Mouse (Mus musculus) MEL (cell line): ENCODE results near the gene D8Ertd738e. TPM values are rescaled to one million over a fixed set of nuclear protein-coding genes. Genes with fewer than 3 reads are reported as not detected.

Experiments
- DNase-seq: peaks from one replicate; pipeline ENCODE4 v3.0.0; 2011; ENCODE audit warnings: low read depth, low spot score
- H3K27ac ChIP-seq: 2 replicates; pipeline ENCODE4 v1.5.1; 2012; ENCODE audit warnings: low read depth, mild to moderate bottlenecking, control low read depth, low read length, moderate library complexity; ENCODE audit not compliant: control insufficient read depth
- H3K27me3 ChIP-seq, 2 experiments: fragments of 150-350 bp in 1 of 2; sonication (generic) in 1 of 2; 2 replicates each; pipeline ENCODE4 v1.6.1; 2012; ENCODE audit warnings: low read length in 2 of 2, mild to moderate bottlenecking in 2 of 2, improper control_type of control experiment in 1 of 2, moderate library complexity in 1 of 2; ENCODE audit not compliant: insufficient read depth in 2 of 2, control insufficient read depth in 1 of 2
- H3K36me3 ChIP-seq, 2 experiments: 2 replicates each; pipeline ENCODE4 v1.6.1; 2012 to 2014; ENCODE audit warnings: low read length in 2 of 2, improper control_type of control experiment in 1 of 2, inconsistent platforms in 1 of 2, mild to moderate bottlenecking in 1 of 2; ENCODE audit not compliant: insufficient read depth in 2 of 2, control insufficient read depth in 1 of 2
- H3K4me1 ChIP-seq, 2 experiments: fragments of 150-350 bp in 1 of 2; sonication (generic) in 1 of 2; 2 replicates each; pipeline ENCODE4 v1.6.1; 2012; ENCODE audit warnings: low read length in 2 of 2, improper control_type of control experiment in 1 of 2, mild to moderate bottlenecking in 1 of 2; ENCODE audit not compliant: insufficient read depth in 2 of 2, control insufficient read depth in 1 of 2
- H3K4me3 ChIP-seq, 2 experiments: fragments of 150-350 bp in 1 of 2; sonication (generic) in 1 of 2; 2 replicates each; pipeline ENCODE4 v1.5.1; 2012; ENCODE audit warnings: low read depth in 2 of 2, low read length in 2 of 2, mild to moderate bottlenecking in 2 of 2, moderate library complexity in 2 of 2, control low read depth in 1 of 2, improper control_type of control experiment in 1 of 2; ENCODE audit not compliant: control insufficient read depth in 1 of 2, insufficient read depth in 1 of 2
- H3K79me2 ChIP-seq: 2 replicates; pipeline ENCODE4 v1.6.1; 2012; ENCODE audit warnings: mild to moderate bottlenecking, low read length, moderate library complexity; ENCODE audit not compliant: control insufficient read depth, poor library complexity, insufficient read depth
- H3K9ac ChIP-seq: 2 replicates; pipeline ENCODE4 v1.6.1; 2012; ENCODE audit warnings: low read depth, mild to moderate bottlenecking, control low read depth, low read length, moderate library complexity; ENCODE audit not compliant: control insufficient read depth, poor library complexity, severe bottlenecking
- H3K9me3 ChIP-seq: fragments of 150-350 bp; sonication (generic); replicated peaks from 2 replicates; pipeline ENCODE4 v1.6.1; 2012; ENCODE audit warnings: mild to moderate bottlenecking, low read length, improper control_type of control experiment, moderate library complexity; ENCODE audit not compliant: insufficient read depth
- BHLHE40 ChIP-seq: IDR thresholded peaks from 2 replicates; pipeline ENCODE4 v1.6.1; 2012; ENCODE audit warnings: low read depth, mild to moderate bottlenecking, inconsistent platforms, low read length, improper control_type of control experiment, borderline replicate concordance
- CHD1 ChIP-seq: IDR thresholded peaks from 2 replicates; pipeline ENCODE4 v1.6.1; 2012; ENCODE audit warnings: low read depth, mild to moderate bottlenecking, inconsistent platforms, low read length, improper control_type of control experiment
- CHD2 ChIP-seq: IDR thresholded peaks from 2 replicates; pipeline ENCODE4 v1.6.1; 2011; ENCODE audit warnings: low read length, improper control_type of control experiment
- CTCF ChIP-seq, 3 experiments: IDR thresholded peaks in 2 of 3; conservative IDR thresholded peaks in 1 of 3; 2 replicates each; pipeline ENCODE4 v1.5.1; 2011 to 2012; ENCODE audit warnings: low read length in 3 of 3, low read depth in 2 of 3, mild to moderate bottlenecking in 2 of 3, improper control_type of control experiment in 1 of 3, inconsistent platforms in 1 of 3, mixed read lengths in 1 of 3, moderate library complexity in 1 of 3; ENCODE audit not compliant: control insufficient read depth in 1 of 3, insufficient read depth in 1 of 3, poor library complexity in 1 of 3, severe bottlenecking in 1 of 3
- EP300 ChIP-seq, 2 experiments: IDR thresholded peaks; 2 replicates each; pipeline ENCODE4 v1.6.1; 2011; ENCODE audit warnings: improper control_type of control experiment in 2 of 2, low read length in 2 of 2, low read depth in 1 of 2, mild to moderate bottlenecking in 1 of 2
- GABPA ChIP-seq: IDR thresholded peaks from 2 replicates; pipeline ENCODE4 v1.6.1; 2012; ENCODE audit warnings: low read depth, mild to moderate bottlenecking, inconsistent platforms, low read length, improper control_type of control experiment, moderate library complexity
- GATA1 ChIP-seq: IDR thresholded peaks from 2 replicates; pipeline ENCODE4 v1.6.1; 2011; ENCODE audit warnings: low read depth, low read length, improper control_type of control experiment
- HCFC1 ChIP-seq: IDR thresholded peaks from 2 replicates; pipeline ENCODE4 v1.6.1; 2012; ENCODE audit warnings: low read depth, mild to moderate bottlenecking, inconsistent platforms, low read length, improper control_type of control experiment, moderate library complexity
- MAX ChIP-seq: IDR thresholded peaks from 2 replicates; pipeline ENCODE4 v1.6.1; 2011; ENCODE audit warnings: low read length, improper control_type of control experiment
- MAZ ChIP-seq: IDR thresholded peaks from 2 replicates; pipeline ENCODE4 v1.6.1; 2012; ENCODE audit warnings: low read depth, mild to moderate bottlenecking, inconsistent platforms, low read length, improper control_type of control experiment
- MEF2A ChIP-seq: IDR thresholded peaks from 2 replicates; pipeline ENCODE4 v1.6.1; 2014; ENCODE audit warnings: low read depth, mild to moderate bottlenecking, inconsistent platforms, low read length, improper control_type of control experiment; ENCODE audit not compliant: poor library complexity, insufficient replicate concordance, severe bottlenecking; ENCODE audit errors: extremely low read depth
- MXI1 ChIP-seq: IDR thresholded peaks from 2 replicates; pipeline ENCODE4 v1.6.1; 2011; ENCODE audit warnings: mild to moderate bottlenecking, low read depth, low read length, improper control_type of control experiment
- MYB ChIP-seq: IDR thresholded peaks from 2 replicates; pipeline ENCODE4 v1.6.1; 2011; ENCODE audit warnings: mild to moderate bottlenecking, low read depth, low read length, improper control_type of control experiment
- MYC ChIP-seq: IDR thresholded peaks from 2 replicates; pipeline ENCODE4 v1.6.1; 2011; ENCODE audit warnings: low read depth, mild to moderate bottlenecking, low read length, improper control_type of control experiment, moderate library complexity
- NELFE ChIP-seq: IDR thresholded peaks from 2 replicates; pipeline ENCODE4 v1.6.1; 2011; ENCODE audit warnings: low read depth, low read length, improper control_type of control experiment
- POLR2A ChIP-seq, 2 experiments: IDR thresholded peaks; 2 replicates each; pipeline ENCODE4 v1.6.1; 2011 to 2012; ENCODE audit warnings: low read length in 2 of 2, mild to moderate bottlenecking in 2 of 2, control low read depth in 1 of 2, improper control_type of control experiment in 1 of 2, low read depth in 1 of 2, moderate library complexity in 1 of 2; ENCODE audit not compliant: control insufficient read depth in 1 of 2, insufficient read depth in 1 of 2, poor library complexity in 1 of 2
- POLR2AphosphoS2 ChIP-seq: IDR thresholded peaks from 2 replicates; pipeline ENCODE4 v1.6.1; 2011; ENCODE audit warnings: low read length, improper control_type of control experiment
- POLR2AphosphoS5 ChIP-seq: IDR thresholded peaks from 2 replicates; pipeline ENCODE4 v1.6.1; 2012; ENCODE audit warnings: low read depth, borderline replicate concordance, mild to moderate bottlenecking, inconsistent platforms, low read length, moderate library complexity, mixed read lengths
- RAD21 ChIP-seq: IDR thresholded peaks from 2 replicates; pipeline ENCODE4 v1.6.1; 2011; ENCODE audit warnings: mild to moderate bottlenecking, low read depth, low read length, improper control_type of control experiment
- RCOR1 ChIP-seq: IDR thresholded peaks from 2 replicates; pipeline ENCODE4 v1.6.1; 2012; ENCODE audit warnings: low read depth, mild to moderate bottlenecking, inconsistent platforms, low read length, improper control_type of control experiment
- SIN3A ChIP-seq: IDR thresholded peaks from 2 replicates; pipeline ENCODE4 v1.6.1; 2012; ENCODE audit warnings: low read length, improper control_type of control experiment, inconsistent platforms
- SMC3 ChIP-seq: IDR thresholded peaks from 2 replicates; pipeline ENCODE4 v1.6.1; 2011; ENCODE audit warnings: low read depth, low read length, improper control_type of control experiment
- TAL1 ChIP-seq: IDR thresholded peaks from 2 replicates; pipeline ENCODE4 v1.6.1; 2012; ENCODE audit warnings: mild to moderate bottlenecking, inconsistent platforms, low read length, moderate library complexity, mixed read lengths
- TCF12 ChIP-seq: IDR thresholded peaks from 2 replicates; pipeline ENCODE4 v1.6.1; 2014; ENCODE audit warnings: low read depth, mild to moderate bottlenecking, inconsistent platforms, low read length, improper control_type of control experiment, moderate library complexity
- UBTF ChIP-seq: IDR thresholded peaks from 2 replicates; pipeline ENCODE4 v1.6.1; 2012; ENCODE audit warnings: low read depth, mild to moderate bottlenecking, inconsistent platforms, low read length, improper control_type of control experiment, moderate library complexity, borderline replicate concordance; ENCODE audit not compliant: insufficient read depth
- USF1 ChIP-seq: IDR thresholded peaks from 2 replicates; pipeline ENCODE4 v1.6.1; 2014; ENCODE audit warnings: low read depth, mild to moderate bottlenecking, inconsistent platforms, low read length, improper control_type of control experiment, moderate library complexity
- USF2 ChIP-seq, 2 experiments: IDR thresholded peaks; 2 replicates each; pipeline ENCODE4 v1.6.1; 2011 to 2012; ENCODE audit warnings: improper control_type of control experiment in 2 of 2, low read length in 2 of 2, borderline replicate concordance in 1 of 2, inconsistent platforms in 1 of 2, low read depth in 1 of 2, mild to moderate bottlenecking in 1 of 2; ENCODE audit not compliant: insufficient read depth in 1 of 2
- ZC3H11A ChIP-seq: IDR thresholded peaks from 2 replicates; pipeline ENCODE4 v1.6.1; 2012; ENCODE audit warnings: low read depth, mild to moderate bottlenecking, inconsistent platforms, low read length, improper control_type of control experiment
- ZKSCAN1 ChIP-seq: IDR thresholded peaks from 2 replicates; pipeline ENCODE4 v1.6.1; 2012; ENCODE audit warnings: low read depth, mild to moderate bottlenecking, inconsistent platforms, low read length, improper control_type of control experiment, moderate library complexity
- ZMIZ1 ChIP-seq: IDR thresholded peaks from 2 replicates; pipeline ENCODE4 v1.6.1; 2012; ENCODE audit warnings: low read depth, mild to moderate bottlenecking, inconsistent platforms, low read length, improper control_type of control experiment, moderate library complexity
- ZNF384 ChIP-seq: IDR thresholded peaks from 2 replicates; pipeline ENCODE4 v1.6.1; 2012; ENCODE audit warnings: low read depth, mild to moderate bottlenecking, inconsistent platforms, low read length, improper control_type of control experiment
- polyA plus RNA-seq, 2 experiments: library from polyadenylated mRNA; stranded (reverse) in 1 of 2; unstranded in 1 of 2; fragments of >175 nt in 1 of 2; fragments of >200 nt in 1 of 2; gene quantifications; 2 replicates each; pipeline versions ENCODE4 v1.2.1 to v1.2.4; 2012; ENCODE audit warnings: low replicate concordance in 2 of 2, low read depth in 1 of 2; ENCODE audit not compliant: insufficient read length in 2 of 2, insufficient read depth in 1 of 2, missing spikeins in 1 of 2
- total RNA-seq: library from RNA; depleted of rRNA; stranded (reverse); fragments of 300-350 nt; gene quantifications from 2 replicates; pipeline ENCODE4 v1.2.3, GENCODE M21; 2012

The D8Ertd738e gene
- total and polyA plus RNA-seq, 3 experiments = 149 to 164 TPM; not detected in 1

GRCm38 (mm10) chr8:84280777-84281176, 31.3 kb upstream of the D8Ertd738e start:
- Histone ChIP-seq H3K4me1 (peaks cover 5% of the 10 kb centered on the region in 2 experiments; a peak in 3 of 4 replicates), H3K36me3 (peaks cover 0 to 5% of the 10 kb centered on the region in 2 experiments; a peak in 2 of 4 replicates), H3K79me2 (no peaks in the 10 kb centered on the region), H3K27ac (no peak overlapping the region), H3K4me3 (no peak overlapping the region), H3K27me3 (no peaks in the 10 kb centered on the region), H3K9ac (no peak overlapping the region), H3K9me3 (no peaks in the 10 kb centered on the region)
- no peak for TF ChIP-seq MEF2A
- TF ChIP-seq GABPA = no peak
- no peak for TF ChIP-seq USF1
- no peak for TF ChIP-seq MXI1
- no peak for TF ChIP-seq TAL1
- TF ChIP-seq ZC3H11A = no peak
- no peak for TF ChIP-seq POLR2A (IDR thresholded peaks at IDR 0.05; ENCODE audit: control insufficient read depth in 1 of 2, insufficient read depth in 1 of 2, low read depth in 1 of 2, low read length in 2 of 2, poor library complexity in 1 of 2)
- no peak for TF ChIP-seq RAD21
- DNase-seq = no peak

GRCm38 (mm10) chr8:84276447-84276846, 26.9 kb upstream of the D8Ertd738e start:
- peaks cover 0 to 10% of the 10 kb centered on the region in 2 experiments; a peak in 2 of 4 replicates for H3K36me3 ChIP-seq
- no peaks in the 10 kb centered on the region for H3K27me3 ChIP-seq
- H3K9ac ChIP-seq = peak overlapping the region; percentile 9; the same call in 1 of the 2 replicates
- no peaks in the 10 kb centered on the region for H3K9me3 ChIP-seq
- H3K27ac ChIP-seq = peak overlapping the region; percentile 36
- H3K79me2 ChIP-seq = no peaks in the 10 kb centered on the region
- H3K4me1 ChIP-seq = peaks cover 15% of the 10 kb centered on the region in 2 experiments; a peak in 3 of 4 replicates
- H3K4me3 ChIP-seq = no peak overlapping the region
- peak; percentile 56 for DNase-seq
- TF ChIP-seq POLR2AphosphoS5 (no peak), MAZ (peak; percentile 31; the same call in 1 of the 2 replicates), ZKSCAN1 (no peak), MAX (no peak), BHLHE40 (no peak), GABPA (no peak), CTCF (IDR thresholded peaks at IDR 0.05 in 2 of 3, conservative IDR thresholded peaks at IDR 0.05 in 1 of 3; ENCODE audit: control insufficient read depth in 1 of 3, insufficient read depth in 1 of 3, low read depth in 2 of 3, low read length in 3 of 3, poor library complexity in 1 of 3, severe bottlenecking in 1 of 3) (no peak), HCFC1 (no peak), SIN3A (0 out of 2 replicates have a peak, but pooled peaks have one; percentile 24), UBTF (no peak), RAD21 (no peak), MXI1 (no peak), CHD2 (no peak), RCOR1 (no peak), GATA1 (0 out of 2 replicates have a peak, but pooled peaks have one; percentile 27), SMC3 (no peak), NELFE (no peak), EP300 (IDR thresholded peaks at IDR 0.05; ENCODE audit: low read depth in 1 of 2, low read length in 2 of 2) (peak; percentile 18 to 74; a peak in 3 of 4 replicates), TCF12 (peak; percentile 77), TAL1 (peak; percentile 54), ZNF384 (no peak), USF1 (no peak), USF2 (IDR thresholded peaks at IDR 0.05; ENCODE audit: borderline replicate concordance in 1 of 2, insufficient read depth in 1 of 2, low read depth in 1 of 2, low read length in 2 of 2) (no peak), POLR2AphosphoS2 (no peak), MYC (no peak), ZMIZ1 (no peak), CHD1 (no peak), MYB (no peak)
